Mouse (Mus musculus) ES-Bruce4 (cell line): ENCODE measurements around the gene Chsy1. TPM values are rescaled to one million over a fixed set of nuclear protein-coding genes. Genes with fewer than 3 reads are reported as not detected.

Source experiments
- H3K27ac ChIP-seq: 2 replicates; pipeline ENCODE4 v1.5.1; 2012; ENCODE audit warnings: low read length, inconsistent platforms; ENCODE audit not compliant: insufficient read depth
- H3K27me3 ChIP-seq: 2 replicates; pipeline ENCODE4 v1.6.1; 2012; ENCODE audit warnings: mild to moderate bottlenecking, low read length, inconsistent platforms; ENCODE audit not compliant: control insufficient read depth, poor library complexity, insufficient read depth, severe bottlenecking
- H3K36me3 ChIP-seq: 2 replicates; pipeline ENCODE4 v1.6.1; 2012; ENCODE audit warnings: inconsistent platforms, mild to moderate bottlenecking, low read length, moderate library complexity; ENCODE audit not compliant: control insufficient read depth, poor library complexity, insufficient read depth, severe bottlenecking
- H3K4me1 ChIP-seq: one replicate; pipeline ENCODE4 v1.8.1; 2011; ENCODE audit warnings: low read length; ENCODE audit not compliant: control insufficient read depth, insufficient read depth
- H3K4me3 ChIP-seq: 2 replicates; pipeline ENCODE4 v1.5.1; 2011; ENCODE audit warnings: low read depth, mild to moderate bottlenecking, low read length
- H3K9ac ChIP-seq: 2 replicates; pipeline ENCODE4 v1.6.1; 2012; ENCODE audit warnings: low read depth, mild to moderate bottlenecking, inconsistent platforms; ENCODE audit not compliant: poor library complexity, severe bottlenecking
- H3K9me3 ChIP-seq: replicated peaks from 2 replicates; pipeline ENCODE4 v1.6.1; 2012; ENCODE audit warnings: mild to moderate bottlenecking, low read length, inconsistent platforms; ENCODE audit not compliant: control insufficient read depth, poor library complexity, insufficient read depth, severe bottlenecking
- CTCF ChIP-seq: IDR thresholded peaks from one replicate; pipeline ENCODE4 v1.8.1; 2011; ENCODE audit warnings: low read depth, low read length
- EP300 ChIP-seq: IDR thresholded peaks from 2 replicates; pipeline ENCODE4 v1.6.1; 2011; ENCODE audit warnings: low read depth, low read length; ENCODE audit not compliant: insufficient read depth
- POLR2A ChIP-seq: IDR thresholded peaks from one replicate; pipeline ENCODE4 v1.8.1; 2011; ENCODE audit warnings: low read length; ENCODE audit not compliant: insufficient read depth
- polyA plus RNA-seq: library from polyadenylated mRNA; stranded (reverse); fragments of >200 nt; gene quantifications from 2 replicates; pipeline ENCODE4 v1.2.4, GENCODE M21; 2011; ENCODE audit warnings: low read depth; ENCODE audit not compliant: missing spikeins, insufficient read depth, insufficient read length

The Chsy1 gene
- polyA plus RNA-seq, 1 experiment, result 25.8 TPM

DNA sequence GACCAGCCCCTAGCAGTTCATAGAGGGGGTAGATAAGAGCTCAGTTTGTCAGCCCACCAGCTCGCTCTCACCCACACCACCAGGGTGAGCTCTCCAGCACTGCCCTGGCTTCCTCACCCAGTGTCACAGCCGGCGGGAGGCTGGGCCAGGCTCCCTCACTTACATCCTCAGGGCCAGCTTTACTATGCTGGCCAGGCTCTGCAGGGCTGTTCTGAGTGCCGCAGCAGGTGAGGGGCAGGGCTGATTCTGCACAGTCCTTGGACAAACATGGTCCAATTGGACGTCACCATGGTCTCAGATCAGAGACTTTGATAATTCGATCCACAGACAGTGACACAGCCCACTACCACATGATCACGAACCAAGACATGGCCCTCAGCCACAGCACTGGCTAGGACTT, 17.8 kb upstream of the Chsy1 start:
- Histone ChIP-seq H3K4me3 (no peak overlapping the region), H3K36me3 (peaks cover 22% of the 10 kb centered on the region), H3K27me3 (no peaks in the 10 kb centered on the region), H3K4me1 (no peaks in the 10 kb centered on the region), H3K27ac (no peak overlapping the region), H3K9ac (no peak overlapping the region), H3K9me3 (no peaks in the 10 kb centered on the region)
- TF ChIP-seq CTCF, result no peak
- TF ChIP-seq EP300, result no peak
- no peak for TF ChIP-seq POLR2A

DNA sequence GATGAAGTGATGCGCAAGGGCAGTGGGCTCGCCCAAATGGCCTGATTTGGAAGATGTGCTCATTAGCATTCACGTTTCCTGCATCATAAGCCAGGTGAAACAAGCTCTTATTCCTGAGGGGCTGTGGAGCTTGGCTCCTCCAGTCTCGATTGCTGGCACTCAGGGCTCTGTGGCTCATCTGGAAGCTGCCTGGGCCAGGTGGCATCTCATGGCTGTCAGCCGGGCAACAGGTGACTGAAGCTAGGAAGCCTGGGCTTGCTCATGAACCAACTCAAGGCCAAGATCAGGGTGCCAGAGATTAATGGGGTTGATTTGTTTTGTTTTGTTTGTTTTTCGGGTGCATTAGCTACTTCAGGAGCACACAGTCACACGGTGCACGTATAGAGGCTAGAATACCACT, 16.7 kb upstream of the Chsy1 start:
- Histone ChIP-seq H3K9me3 (no peaks in the 10 kb centered on the region), H3K4me1 (no peaks in the 10 kb centered on the region), H3K36me3 (peaks cover 13% of the 10 kb centered on the region), H3K27ac (no peak overlapping the region), H3K27me3 (no peaks in the 10 kb centered on the region), H3K9ac (no peak overlapping the region), H3K4me3 (no peak overlapping the region)
- TF ChIP-seq CTCF, result no peak
- TF ChIP-seq EP300, result no peak
- TF ChIP-seq POLR2A, result no peak

DNA sequence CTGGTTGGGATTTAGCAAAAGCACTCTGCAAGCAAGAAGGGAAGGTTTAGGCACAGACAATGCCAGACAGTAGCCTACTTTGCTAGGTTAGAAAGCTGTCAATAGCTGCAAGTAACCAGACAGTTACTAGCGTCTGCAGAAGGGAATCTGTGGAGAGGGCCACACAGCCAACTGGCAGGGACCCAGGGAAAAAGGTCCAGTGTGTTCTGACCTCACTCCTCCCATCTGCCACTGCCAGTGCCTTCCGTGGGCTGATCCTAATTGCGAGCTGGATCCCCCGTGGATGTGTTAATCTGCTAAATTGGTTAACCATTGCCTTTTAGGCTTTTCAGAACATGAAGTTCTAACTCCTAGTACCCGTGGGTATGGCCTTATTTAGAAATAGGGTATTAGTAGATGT, 15.2 kb upstream of the Chsy1 start:
- H3K4me3 ChIP-seq, result no peak overlapping the region
- H3K9ac ChIP-seq, result no peak overlapping the region
- peaks cover 4% of the 10 kb centered on the region for H3K36me3 ChIP-seq
- no peak for TF ChIP-seq POLR2A
- no peak for TF ChIP-seq EP300
- no peak for TF ChIP-seq CTCF
- H3K9me3 ChIP-seq, result no peaks in the 10 kb centered on the region
- H3K4me1 ChIP-seq, result no peaks in the 10 kb centered on the region
- no peaks in the 10 kb centered on the region for H3K27me3 ChIP-seq
- H3K27ac ChIP-seq, result no peak overlapping the region

DNA sequence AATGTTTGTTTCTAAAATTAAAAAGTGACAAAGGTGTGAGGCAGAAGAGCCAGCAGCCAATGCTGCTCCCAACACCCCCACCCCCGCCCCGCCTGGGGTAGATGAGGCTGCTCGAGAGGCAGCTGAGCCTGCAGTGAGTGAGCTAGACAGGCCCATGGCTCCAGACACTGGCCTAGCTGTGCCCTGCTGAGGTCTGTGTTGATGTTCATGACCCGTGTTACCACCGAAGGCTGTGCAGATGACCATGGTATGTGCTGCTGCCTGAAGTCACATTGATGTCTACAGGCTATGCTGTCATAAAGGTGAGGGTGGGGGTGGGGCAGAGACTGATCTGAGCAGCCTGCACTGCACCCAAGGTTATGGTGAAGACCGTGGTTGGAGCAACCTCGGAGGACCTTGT, 10.5 kb upstream of the Chsy1 start:
- no peak overlapping the region for H3K27ac ChIP-seq
- H3K36me3 ChIP-seq, result no peaks in the 10 kb centered on the region
- H3K4me1 ChIP-seq, result no peaks in the 10 kb centered on the region
- H3K4me3 ChIP-seq, result no peak overlapping the region
- H3K9me3 ChIP-seq, result no peaks in the 10 kb centered on the region
- no peaks in the 10 kb centered on the region for H3K27me3 ChIP-seq
- TF ChIP-seq CTCF (no peak), POLR2A (no peak), EP300 (no peak)
- no peak overlapping the region for H3K9ac ChIP-seq

DNA sequence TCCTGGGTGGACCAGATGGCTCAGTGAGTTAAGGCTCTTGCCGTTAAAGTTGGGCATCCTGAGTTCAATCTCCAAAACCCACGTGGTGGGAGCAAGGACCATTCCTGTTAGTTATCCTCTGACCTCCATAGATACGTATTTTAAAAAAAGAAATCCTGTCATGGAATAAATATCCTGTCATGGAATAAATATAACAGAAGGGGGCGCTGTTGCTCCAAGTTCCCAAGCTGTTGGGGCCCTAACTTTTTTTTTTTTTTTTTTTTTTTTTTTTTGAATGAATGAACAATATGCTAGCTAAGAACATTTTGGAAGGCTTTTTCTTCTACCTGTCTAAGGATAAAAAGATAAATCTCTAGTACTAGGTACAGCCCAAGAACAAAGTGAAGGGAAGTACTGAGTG, 7.4 kb upstream of the Chsy1 start:
- no peak for TF ChIP-seq CTCF
- no peak for TF ChIP-seq POLR2A
- TF ChIP-seq EP300, result no peak
- Histone ChIP-seq H3K9me3 (no peaks in the 10 kb centered on the region), H3K36me3 (no peaks in the 10 kb centered on the region), H3K27me3 (no peaks in the 10 kb centered on the region), H3K4me3 (no peak overlapping the region), H3K9ac (no peak overlapping the region), H3K27ac (no peak overlapping the region), H3K4me1 (no peaks in the 10 kb centered on the region)

DNA sequence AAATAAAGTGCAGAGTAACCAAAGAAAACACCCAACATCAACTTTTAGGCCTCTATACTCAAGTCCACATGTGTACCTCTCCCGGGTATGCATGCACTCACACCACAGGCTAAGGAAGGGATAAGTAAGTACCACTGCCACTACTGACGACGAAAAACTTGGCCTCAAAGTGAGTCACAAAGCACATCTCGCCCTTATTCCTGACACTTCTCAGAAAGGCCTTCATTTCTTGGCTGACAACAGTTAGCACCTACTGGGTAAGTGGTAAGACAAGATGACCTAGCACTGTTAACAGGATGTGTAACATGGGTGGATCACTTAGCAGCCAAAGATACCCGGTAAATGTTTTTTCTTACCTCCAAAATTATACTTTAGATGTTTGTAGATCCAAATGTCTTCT, 4.8 kb upstream of the Chsy1 start:
- Histone ChIP-seq H3K9ac (no peak overlapping the region), H3K27me3 (no peaks in the 10 kb centered on the region), H3K27ac (no peak overlapping the region), H3K4me1 (no peaks in the 10 kb centered on the region), H3K36me3 (no peaks in the 10 kb centered on the region), H3K9me3 (no peaks in the 10 kb centered on the region), H3K4me3 (no peak overlapping the region)
- TF ChIP-seq POLR2A (no peak), CTCF (no peak), EP300 (no peak)

DNA sequence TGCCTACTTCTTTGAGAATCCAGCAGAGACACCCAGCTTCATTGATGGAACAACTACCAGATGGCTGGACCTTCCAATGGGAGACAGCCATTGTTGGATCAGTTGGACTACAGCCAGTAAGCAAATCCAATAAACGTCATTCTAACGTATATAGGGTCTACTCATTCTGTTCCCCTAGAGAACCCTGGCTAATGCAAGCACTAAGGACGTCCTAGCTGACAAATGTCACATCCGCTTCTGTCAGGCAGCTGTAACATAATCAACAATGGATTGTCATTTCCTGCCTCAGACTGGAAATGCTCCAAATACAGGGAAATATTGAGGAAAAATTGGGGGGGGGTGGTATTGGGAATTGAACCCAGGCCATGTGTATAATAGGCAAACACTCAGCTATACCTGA, 3.5 kb upstream of the Chsy1 start:
- no peak overlapping the region for H3K9ac ChIP-seq
- no peaks in the 10 kb centered on the region for H3K4me1 ChIP-seq
- H3K4me3 ChIP-seq, result no peak overlapping the region
- no peaks in the 10 kb centered on the region for H3K36me3 ChIP-seq
- TF ChIP-seq POLR2A, result no peak
- no peak for TF ChIP-seq EP300
- no peak for TF ChIP-seq CTCF
- 0 out of 2 replicates have a peak, but pooled peaks cover 2% of the 10 kb centered on the region for H3K27me3 ChIP-seq
- no peak overlapping the region for H3K27ac ChIP-seq
- H3K9me3 ChIP-seq, result no peaks in the 10 kb centered on the region
